Mouse (Mus musculus): ENCODE measurements around the gene Sdhaf3.

The Sdhaf3 gene

DNA sequence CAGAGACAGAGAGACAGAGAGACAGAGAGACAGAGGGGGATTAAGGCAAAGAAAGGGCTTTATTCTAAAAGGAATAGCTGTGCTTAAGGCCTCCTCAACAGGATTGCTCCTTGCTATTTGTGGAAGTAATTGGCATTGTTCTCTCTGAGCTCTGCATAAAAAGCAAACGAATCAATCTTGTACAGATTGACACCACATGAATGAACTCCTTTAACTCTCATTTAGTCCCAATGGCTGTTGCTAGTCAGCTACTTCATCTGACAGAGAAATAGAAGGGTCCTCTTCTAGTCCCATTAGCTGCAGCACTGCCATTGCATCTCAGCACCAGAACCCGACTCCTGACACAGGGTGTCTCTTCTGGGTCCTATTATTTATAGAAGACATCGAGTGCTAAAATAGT lies 113.0 kb downstream of the Sdhaf3 start:
- DNase-seq (ENCODE audit: low spot score), result no peak

- DNase-seq (ENCODE audit: low spot score), result no peak
Measured at GRCm38 (mm10) chr6:7069463-7069862, 113.7 kb downstream of the Sdhaf3 start.

- DNase-seq (ENCODE audit: low spot score), result no peak
Measured at GRCm38 (mm10) chr6:7082054-7082453, 126.2 kb downstream of the Sdhaf3 start.

DNA sequence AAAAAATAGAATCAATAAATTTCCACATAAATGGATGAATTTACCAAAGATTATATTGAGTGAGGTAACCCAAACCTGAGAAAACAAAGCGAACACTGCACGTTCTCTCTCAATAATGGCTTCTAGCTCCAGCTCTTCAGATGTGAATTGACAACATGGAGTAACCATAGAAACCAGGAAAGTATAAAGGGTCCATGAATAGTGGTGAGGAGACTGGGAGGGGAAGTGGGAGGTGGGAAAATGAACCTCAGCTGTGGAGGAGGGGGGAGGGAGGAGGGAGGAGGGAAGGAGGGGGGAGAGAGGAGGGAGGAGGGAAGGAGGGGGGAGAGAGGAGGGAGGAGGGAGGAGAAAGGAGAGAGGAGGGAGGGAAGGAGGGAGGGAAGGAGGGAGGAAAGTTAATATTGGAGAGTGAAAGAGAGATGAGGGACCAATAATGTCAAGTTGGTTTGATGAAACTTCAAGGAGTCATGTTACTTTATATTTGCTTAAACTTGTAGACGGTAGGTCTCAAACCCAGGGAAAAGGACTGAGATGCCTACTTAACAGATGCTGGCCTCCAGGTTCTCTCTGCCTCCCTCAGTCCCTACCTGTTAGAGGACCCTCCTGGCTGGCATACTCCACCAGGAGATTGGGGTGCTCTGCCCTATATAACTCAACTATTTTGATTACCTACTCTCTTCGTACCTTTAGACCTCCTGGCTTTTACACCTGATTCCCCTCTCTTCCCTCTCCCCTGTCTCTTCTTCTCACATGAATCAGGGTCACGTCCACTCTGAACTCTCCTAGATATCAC lies 126.9 kb downstream of the Sdhaf3 start:
- no peak for DNase-seq (ENCODE audit: low spot score)

DNA sequence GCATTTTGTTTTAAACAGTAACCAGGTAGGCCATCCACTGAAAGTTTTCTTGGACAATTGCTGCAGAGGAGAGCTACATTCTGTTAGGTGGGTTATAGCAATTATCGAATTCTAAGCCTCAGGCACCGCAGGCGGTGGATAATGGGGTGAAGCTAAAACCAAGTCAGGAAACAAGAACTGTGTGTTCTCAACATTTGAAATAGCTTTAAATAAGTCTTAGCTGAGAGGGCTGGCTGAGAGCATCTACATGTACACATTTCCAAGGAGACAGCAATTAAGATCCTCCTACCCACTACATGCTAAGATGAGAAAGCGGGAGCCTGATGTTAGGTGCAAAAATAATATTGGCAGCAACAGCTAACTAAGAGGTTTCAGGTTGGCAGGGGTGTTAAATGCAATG lies 127.9 kb downstream of the Sdhaf3 start:
- DNase-seq (ENCODE audit: low spot score), result no peak

DNA sequence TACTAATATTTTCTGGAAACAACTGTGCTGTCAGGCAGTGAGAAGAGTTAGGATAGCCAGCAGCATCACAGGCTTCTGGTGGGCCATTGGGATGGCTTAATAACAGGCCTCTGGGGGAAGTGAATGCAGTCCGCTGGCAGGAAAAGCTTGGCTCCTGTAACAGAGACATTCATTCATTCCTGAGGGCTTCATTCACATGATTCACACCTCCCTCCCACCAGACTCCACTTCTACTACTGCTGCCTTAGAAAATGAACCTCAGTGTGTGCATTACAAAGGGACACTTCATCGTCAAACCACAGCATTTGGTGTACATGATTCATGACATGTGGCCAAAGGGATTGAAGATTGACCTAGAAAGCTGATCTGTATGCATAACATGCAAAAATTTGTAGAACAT lies 128.6 kb downstream of the Sdhaf3 start:
- DNase-seq (ENCODE audit: low spot score), result no peak

GRCm38 (mm10) chr6:7085506-7085905 lies 129.7 kb downstream of the Sdhaf3 start:
- no peak for DNase-seq (ENCODE audit: low spot score)

GRCm38 (mm10) chr6:7092094-7092493 lies 136.3 kb downstream of the Sdhaf3 start:
- DNase-seq (ENCODE audit: low spot score), result no peak
